Mouse (Mus musculus) frontal cortex, adult 2 months (tissue): ENCODE measurements around the gene Thsd7a. TPM values are rescaled to one million over a fixed set of nuclear protein-coding genes. Genes with fewer than 3 reads are reported as not detected.

Source experiments
- DNase-seq, 2 experiments: peaks; one replicate each; pipeline ENCODE4 v3.0.0; 2022; ENCODE audit warnings: low spot score in 1 of 2; ENCODE audit errors: extremely low spot score in 1 of 2
- polyA plus RNA-seq: library from polyadenylated mRNA; depleted of rRNA; stranded (reverse); fragments of >200 nt; gene quantifications from 2 replicates; pipeline ENCODE4 v1.2.3, GENCODE M21; 2012

Thsd7a gene
- polyA plus RNA-seq, 1 experiment, result 9.9 TPM

DNA sequence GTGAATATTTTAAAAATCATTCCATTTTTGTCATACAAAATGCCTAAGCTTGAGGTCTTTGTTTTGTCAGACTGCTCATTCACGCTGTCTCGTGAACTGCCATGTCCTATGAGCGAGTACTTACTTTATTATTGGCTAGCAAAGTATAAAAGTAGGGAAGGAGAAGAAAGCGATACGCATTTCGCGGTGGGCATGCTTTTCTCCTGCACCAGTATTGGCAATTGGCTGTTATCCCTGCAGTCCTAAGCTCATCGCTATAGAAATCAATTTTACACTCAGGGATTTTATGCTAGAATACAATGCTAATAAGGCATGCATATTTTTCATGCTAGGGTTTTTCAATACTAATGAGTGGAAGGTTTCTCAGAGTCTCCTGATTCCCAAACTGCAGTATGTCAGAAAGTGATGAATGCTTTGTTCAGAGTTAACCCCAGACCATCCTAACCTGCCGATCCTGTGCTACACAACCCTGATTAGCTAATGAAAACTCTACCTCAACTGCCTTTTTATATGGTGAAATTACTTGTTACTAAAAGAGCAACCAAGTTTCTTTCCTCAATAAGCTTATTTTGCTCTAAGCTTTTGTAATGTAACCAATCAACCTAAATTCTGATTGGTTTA is 230.8 kb downstream of the Thsd7a start:
- DNase-seq, result no peak

DNA sequence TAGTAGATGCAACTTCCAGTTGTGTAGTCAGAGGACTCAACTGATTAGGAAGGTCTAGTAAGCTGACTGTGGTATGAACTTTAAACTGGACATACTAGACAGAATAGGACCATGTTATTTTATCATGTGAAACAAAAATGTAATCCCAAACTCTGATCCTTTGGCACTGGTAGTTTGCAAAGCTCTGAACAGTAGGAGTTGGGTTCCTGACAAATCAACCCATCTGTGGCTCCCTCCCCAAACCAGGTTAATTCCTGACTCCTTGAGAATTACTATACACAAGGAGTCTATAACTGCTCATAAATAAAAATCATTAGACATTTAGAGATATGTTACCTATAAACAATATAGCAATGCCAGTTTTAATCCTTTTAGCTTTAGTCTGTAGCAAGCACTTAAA is 231.5 kb downstream of the Thsd7a start:
- DNase-seq, result no peak

DNA sequence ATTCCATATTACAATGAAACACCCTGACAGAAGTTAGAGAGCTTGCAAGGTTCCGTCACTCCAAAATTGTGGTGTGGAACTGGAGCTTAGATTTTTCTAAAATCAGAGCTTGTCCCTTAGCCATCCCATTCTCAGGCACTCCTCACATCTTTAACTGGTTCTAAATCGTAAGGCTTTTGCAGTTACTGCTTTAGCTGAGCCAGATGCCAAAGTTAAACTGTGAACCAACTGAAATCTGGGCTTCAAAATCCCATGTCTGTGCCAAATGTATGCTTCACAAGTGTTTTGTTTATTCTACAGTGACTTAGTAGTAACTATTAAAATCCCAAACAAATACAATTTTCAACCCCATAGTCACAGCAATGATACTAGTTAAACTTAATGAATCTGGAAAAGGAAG is 242.3 kb downstream of the Thsd7a start:
- peak in 1 of 2 experiments; percentile 19 for DNase-seq

DNA sequence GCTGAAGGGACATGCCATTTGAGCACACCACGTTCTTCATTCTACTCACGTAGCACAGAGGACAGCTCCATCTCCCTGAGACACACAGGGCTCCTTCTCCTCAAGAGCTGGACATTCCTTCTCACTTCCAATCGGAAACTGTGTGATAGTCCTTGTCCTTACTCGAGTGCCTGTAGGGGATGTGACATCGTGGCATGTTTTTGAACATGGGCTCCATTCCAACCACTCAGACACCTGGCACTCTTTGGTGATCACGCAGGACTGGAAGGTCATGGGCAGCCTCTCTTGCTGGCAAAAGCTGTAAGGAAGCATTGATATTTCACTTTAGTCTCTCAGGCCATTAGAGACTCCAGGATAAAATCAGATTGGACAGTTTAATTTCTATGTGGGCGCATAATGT is 245.3 kb downstream of the Thsd7a start:
- DNase-seq, result no peak

DNA sequence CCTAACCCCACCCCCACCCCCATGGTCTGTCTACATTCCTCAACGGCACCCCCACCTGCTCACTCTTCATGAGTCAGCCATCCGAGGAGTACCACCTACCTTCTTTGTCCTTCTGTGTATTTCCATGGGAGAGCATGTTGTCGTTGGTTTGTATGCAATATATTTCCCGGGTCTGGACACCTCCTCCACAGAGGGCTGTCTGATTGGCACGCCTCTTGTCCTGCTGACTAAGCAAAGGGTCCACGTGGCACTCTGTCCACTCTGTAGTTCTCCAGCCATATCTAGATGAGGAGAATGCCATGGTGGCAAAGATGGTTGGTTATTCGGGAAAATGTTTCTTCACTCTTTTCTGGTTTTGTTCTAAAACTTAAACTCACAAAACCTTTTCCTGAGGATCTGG is 248.3 kb downstream of the Thsd7a start:
- no peak for DNase-seq

DNA sequence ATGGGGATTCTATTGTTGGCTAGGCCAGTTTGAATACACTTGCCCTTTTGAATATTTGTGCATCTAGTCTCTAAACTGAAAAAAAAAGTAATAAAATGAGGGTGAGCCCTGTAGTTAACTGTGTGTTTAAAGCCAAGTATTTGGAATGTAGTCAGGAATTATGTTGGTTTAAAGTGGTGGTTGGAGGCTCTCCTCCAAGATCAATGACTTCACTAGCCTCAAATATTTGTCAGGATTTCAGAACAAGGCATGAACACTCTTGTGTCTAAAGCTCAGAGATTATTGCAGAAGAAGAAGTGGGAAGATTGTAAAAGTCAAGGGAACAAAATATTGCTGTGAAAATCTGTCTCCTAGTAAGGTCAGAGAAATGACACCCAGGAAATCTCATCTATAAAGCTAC is 249.3 kb downstream of the Thsd7a start:
- DNase-seq, result no peak

DNA sequence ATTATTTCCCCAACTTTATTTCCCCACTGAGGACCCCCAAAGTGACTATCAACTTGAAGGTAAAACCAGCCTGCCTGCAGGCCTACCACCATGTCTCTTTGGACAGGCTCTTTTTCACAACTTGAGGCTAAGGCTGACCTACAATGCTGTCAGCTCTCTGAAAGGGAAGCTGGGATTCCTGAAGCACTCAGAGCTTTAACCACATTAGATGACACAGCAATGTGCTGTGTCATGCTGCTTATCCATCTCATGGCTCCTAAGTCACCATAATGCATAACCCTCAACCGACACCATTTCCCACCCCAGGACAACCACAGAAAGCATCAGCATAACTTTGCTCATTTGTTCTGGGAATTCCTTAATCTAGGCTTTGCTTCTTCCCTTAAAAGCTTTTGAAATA is 255.6 kb downstream of the Thsd7a start:
- no peak for DNase-seq

DNA sequence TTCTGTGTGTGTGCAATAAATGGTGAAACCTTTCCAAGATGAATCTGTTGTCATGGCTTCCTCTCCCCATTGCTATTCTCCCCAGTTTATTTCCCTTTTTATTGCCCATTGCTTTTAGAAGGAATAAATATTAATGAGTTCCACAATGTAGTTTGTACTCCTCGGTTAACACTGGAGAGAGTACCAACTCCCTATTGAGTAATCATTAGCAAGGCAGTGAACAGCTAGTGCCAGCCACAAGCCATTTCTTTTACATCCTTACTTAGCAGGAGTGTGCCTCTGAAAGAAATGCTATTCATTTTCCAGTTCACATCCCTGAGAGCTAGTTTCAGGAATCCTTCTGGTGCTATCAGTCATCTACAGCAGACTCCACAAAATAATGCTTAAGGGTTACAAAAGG is 260.3 kb downstream of the Thsd7a start:
- DNase-seq, result no peak

DNA sequence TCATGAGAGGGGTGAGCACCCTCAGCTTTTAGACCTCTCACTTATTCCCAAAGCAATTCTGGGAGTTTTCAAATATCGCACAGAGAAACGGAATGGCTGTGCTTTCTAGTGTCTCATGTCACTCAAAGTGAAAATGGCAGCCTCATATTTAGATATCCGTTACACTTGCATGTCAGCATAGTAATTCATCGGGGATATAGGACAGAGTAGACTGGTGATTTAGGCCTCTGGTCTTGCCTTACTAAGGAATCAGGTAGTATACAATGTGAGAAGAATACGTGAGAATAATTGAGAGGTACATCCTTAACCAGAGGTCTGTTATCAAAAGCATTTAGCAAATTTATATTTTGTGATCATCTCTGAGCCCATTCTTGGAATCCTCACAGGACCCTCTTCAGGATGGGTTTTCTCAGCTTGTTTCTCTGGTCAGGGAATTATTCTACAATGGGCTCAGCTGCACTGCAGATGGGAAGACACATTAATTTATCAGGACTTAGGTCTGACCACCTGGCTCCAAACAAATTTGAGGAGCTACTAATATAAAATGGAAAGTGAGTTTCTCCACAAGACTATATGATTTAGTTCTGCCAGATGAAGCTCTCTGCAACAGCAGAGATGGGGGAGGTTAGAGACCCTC is 267.6 kb downstream of the Thsd7a start:
- no peak for DNase-seq

DNA sequence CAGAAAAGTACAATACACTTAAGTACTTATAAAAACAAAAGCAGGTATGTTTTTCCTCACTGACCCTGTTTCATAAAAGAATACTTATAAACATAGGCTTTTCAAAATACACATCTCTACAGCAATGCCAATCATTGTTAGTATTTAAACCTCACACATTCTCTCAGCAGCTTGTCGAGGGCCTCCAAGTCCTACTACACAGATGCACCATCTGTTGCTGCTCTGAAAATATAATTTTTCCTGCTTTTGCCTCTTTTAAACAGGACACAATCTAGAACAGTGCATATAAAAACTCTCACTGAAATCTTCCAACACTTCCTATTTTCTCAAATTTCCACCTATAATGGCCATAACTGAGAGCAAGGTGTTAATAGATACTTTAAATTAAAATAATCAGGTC is 270.9 kb downstream of the Thsd7a start:
- peak; percentile 42 to 60 for DNase-seq

DNA sequence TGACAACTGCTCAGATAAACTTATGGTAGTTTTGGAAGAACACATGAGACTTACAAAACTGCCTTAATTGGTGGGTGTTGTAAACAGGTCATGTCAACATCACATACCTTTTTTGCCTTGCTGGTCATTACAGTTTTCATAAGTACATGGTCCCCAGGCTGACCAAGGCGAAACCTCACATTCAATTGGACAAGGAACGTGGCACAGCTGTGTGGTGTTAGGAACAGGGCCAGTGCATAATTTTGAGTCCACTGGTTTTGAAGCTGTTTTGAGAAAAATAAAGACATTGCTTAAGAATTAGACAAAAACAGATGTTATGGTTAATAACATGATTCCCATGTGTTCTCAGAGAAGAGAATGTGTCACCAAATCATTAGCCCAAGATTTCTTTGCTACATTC is 278.3 kb downstream of the Thsd7a start:
- DNase-seq, result no peak

DNA sequence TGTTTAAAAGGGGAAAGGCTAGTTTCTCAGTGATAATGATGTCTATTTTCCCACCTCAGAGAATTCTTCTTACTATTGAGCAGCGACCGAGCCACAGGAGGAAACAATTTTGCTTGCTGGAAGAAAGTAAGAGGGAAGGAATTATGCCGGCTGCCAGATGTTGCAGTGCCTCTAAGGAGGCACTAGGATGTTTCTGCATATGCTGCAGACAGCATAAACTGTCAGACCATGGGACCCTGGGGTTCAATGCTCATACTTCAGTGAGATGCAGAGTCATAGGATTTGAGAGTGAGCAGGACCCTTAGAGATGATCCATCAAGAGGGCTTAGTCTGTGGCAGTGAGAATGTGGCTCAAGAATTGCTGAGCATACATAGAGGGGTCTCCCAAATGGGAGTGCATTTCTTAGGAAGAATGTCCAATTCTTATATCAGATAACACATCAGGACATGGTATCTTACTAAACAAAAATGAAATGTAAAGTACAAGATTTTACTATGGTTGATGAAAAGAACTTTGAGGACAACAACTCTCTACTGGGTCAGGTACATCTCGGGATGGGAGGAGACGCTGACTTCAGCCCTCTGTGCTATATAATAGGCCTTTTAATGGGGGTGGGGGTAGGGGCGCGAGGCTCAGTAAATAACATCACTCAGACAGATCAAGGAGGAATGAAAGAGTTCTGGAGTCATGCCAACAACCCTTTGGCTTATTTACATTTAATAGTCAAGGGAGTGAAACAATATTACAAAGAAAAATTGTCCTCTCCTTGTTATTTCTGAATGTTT is 281.7 kb downstream of the Thsd7a start:
- DNase-seq, result no peak

DNA sequence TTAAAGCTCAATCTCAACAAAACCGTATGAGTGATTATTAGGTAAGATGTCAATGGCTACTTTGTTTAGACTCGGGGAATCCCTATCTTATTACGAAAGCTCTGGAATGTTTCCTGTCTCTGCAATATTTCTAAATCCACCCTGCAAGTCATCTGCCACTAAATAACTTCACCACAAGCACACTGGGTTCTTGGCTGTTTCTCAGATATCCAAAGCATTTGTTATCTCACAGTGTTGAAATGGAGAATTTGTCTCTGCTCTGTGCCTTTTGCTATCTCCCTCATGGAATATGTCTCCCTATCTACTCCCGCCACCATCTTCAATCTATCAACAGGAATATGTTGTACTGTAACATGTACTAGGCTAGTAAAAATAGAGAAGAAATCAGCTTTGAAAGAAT is 290.4 kb downstream of the Thsd7a start:
- DNase-seq, result no peak

DNA sequence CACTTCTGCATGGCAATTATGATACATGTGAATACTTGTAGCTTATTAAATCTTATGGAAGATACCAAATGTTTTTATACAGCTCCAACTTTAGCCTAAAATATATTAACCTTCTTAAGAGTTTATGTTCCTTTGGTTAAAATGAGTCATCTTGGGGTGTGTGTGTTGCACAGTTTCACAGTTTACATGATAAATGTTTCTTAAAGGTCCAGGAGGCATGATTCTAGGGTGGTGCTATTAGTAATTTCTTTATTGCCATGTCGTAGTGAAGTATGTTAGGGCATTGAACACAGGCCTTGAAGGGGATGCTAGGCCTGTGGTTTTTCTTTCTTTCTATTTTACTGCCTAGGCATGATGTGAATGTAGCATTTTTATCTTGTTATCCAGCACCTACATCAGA is 291.8 kb downstream of the Thsd7a start:
- DNase-seq, result no peak

DNA sequence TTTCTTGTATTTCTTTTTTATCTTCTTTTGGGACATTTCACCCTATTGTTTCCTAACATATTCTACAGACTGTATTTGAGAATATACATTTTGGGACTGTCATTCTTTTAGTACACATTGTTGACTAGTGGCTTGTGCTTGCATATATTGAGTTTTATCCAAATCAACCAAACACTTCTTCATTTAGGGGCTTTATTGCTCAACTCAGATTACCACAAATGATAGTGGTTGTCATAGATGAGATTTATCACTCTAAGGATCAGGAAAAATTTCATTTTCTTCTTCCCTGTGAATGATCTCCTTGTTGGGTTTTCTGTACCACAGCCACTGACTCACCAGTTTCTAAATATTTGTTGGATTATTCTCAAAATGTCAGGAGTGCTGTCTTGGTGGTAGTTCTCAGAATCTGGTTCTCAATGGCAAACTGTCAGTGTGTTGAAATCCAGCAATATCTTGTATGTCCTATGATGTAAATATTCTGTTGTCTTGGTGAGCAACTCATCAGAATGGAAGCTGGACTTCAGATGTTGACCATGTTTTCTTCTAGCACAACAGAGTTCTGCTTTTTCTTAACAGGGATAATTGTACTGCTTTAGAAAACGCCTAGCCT is 294.2 kb downstream of the Thsd7a start:
- no peak for DNase-seq

DNA sequence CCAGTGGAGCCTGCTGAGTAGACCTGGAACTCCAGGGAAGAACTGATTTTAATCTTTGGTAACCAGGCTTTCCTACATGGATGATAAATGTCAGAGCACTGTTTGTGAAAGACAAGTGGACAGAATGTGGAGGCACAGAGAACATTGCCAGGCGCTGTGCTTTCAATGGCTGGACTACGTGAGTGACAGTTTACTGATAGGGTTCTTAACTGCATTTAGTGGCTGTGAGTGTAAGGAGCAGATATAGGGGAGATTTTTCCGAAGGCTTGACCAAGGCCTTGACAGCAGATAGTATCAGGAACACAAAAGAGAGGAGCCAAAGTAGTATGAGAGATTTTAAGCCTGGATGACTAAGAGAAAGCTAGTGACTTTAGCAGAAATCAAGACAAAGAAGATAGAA is 295.1 kb downstream of the Thsd7a start:
- DNase-seq, result no peak

DNA sequence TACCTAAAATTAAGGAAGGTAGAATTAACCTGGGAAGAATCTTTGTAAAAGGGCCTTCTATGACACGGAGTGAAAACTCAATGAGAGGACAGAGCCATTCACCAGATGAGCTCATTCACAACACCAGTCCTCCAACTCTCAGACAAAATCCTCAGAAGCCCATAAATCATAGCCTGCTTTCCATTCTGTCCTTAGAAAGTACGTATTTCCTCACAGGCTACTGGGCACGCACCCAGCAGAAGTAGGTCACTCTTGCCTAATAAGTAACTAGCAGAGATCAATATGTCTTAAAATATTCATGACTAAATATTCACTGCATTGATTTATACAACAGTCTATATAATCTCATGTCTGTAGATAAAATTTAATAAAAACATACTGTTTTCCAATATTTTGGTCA is 300.4 kb downstream of the Thsd7a start:
- no peak for DNase-seq

DNA sequence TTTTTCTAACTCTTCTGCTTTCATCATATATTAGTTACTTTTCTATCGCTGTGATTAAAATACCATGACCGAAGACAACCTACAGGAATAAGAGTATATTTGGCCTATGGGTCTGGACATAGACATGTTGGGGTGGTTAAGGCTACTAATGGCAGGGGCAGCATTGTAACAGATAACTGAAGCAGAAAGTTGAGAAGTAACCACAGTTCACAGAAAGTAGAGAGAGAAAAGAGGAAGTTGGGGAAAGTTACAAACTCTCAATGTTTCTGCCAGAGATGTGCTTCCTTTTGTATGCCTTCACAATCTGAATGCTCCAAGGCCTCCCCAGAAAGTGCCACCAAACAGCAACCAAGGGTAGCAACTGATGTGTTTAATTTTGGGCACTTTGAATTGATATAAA is 303.7 kb downstream of the Thsd7a start:
- DNase-seq, result no peak

DNA sequence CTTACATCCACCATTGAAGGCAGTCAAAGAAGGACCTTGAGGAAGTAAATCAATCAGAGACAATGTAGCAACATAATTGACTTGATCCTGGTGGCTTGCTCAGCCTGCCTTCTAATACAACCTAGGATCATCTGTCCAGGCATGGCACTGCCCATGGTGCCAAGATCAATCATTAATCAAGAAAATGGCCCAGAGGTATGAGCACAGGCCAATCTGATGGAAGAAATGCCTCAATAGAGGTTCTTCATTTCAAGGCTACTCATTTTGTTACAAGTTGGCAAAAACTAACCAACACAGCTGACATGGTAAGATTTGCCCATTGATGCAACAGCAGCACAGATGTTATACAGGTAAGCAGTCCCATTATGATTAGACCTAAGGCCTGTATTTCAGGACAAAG is 309.6 kb downstream of the Thsd7a start:
- DNase-seq, result no peak

DNA sequence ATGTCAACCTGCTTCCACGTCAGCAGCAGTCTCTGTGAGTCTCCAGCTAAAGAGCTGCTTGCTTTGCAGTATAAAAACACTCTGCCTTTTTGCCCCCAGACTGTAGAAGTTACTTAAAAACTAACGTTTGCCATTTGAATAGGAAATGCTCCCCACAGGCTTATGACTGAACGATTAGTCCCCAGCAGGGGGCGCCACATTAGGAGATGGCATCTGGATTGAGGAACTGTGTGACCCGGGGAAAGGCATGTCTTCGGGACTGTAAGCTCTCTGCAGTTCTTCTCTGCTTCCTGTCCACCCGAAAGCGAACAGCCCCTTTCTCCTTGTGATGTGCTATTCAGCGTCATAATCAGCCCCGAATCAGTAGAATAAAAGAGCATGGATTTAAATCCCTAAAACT is 330.1 kb downstream of the Thsd7a start:
- DNase-seq, result no peak

DNA sequence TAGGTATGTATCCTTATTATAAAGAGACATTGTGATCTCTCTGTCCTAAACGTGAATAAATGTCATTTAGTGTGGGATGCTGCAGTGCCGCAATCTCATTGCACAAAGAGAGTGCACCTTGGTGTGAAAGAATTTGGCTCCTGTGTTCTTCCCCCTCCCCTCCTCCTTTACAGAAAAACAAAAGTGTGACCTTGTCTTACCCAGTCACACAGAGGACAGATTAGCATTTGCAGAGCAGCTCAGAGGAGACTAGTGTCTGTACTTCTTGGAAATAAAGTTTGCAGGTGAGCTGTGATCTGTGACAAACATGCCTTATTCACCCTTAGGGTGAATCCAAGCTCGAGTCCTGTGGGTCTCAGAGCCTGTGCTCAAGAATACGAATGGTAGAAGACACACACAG is 332.2 kb downstream of the Thsd7a start:
- DNase-seq, result no peak

DNA sequence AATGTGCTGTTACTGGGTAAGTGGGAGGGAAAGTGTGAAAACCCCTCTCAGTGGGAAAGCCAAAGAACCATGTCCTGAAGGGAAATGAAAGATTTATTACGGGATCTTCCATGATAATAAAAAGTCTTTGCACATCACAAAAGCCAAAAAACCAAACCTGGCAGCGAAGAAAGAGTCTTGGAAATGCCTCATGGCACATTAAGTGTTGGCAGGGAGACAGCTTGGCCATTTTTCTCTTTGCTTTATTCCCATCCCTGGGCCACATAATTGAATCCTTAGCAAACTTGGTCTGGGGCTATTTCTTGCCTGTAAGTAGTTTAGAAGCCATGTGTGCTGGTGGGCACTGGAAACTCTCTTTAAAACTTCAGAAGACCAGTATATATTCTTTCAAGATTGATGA is 344.8 kb downstream of the Thsd7a start:
- DNase-seq, result peak in 1 of 2 experiments; percentile 16
